Mouse (Mus musculus) forebrain, embryonic 10.5 days (tissue): ENCODE measurements at regions not wholly inside any gene's neighbourhood (a gene's known extent, or its start where the extent isn't known, plus 50 kb on each side); places are given as distances from the start of the nearest gene placed in this dataset.

Source experiments
- DNase-seq: peaks from one replicate; pipeline ENCODE4 v3.0.0-alpha.2; 2017; ENCODE audit warnings: low spot score; ENCODE audit errors: extremely low spot score
- H3K27ac ChIP-seq: fragments of 300-500 bp; sonication (generic); 2 replicates; pipeline ENCODE4 v1.5.1; 2016; ENCODE audit warnings: mild to moderate bottlenecking
- H3K27me3 ChIP-seq: fragments of 300-500 bp; sonication (generic); 2 replicates; pipeline ENCODE4 v1.6.1; 2016; ENCODE audit warnings: mild to moderate bottlenecking; ENCODE audit not compliant: poor library complexity, severe bottlenecking
- H3K36me3 ChIP-seq: fragments of 300-500 bp; sonication (generic); replicated peaks from 2 replicates; pipeline ENCODE4 v1.6.1; 2016; ENCODE audit warnings: mild to moderate bottlenecking, moderate library complexity
- H3K4me1 ChIP-seq: fragments of 300-500 bp; sonication (generic); 2 replicates; pipeline ENCODE4 v1.6.1; 2016
- H3K4me3 ChIP-seq: fragments of 300-500 bp; sonication (generic); 2 replicates; pipeline ENCODE4 v1.5.1; 2016; ENCODE audit warnings: mild to moderate bottlenecking, moderate library complexity
- H3K9me3 ChIP-seq: fragments of 300-500 bp; sonication (generic); 2 replicates; pipeline ENCODE4 v1.6.1; 2016; ENCODE audit warnings: mild to moderate bottlenecking, moderate library complexity
- WGBS: fragments of 180-500 bp; shearing (Covaris S2); methylation state at CpG from one replicate; pipeline ENCODE4 v1.1.7; 2016; 5-methylcytosine and 5-hydroxymethylcytosine counted together

- H3K4me1 ChIP-seq = no peaks in the 10 kb centered on the region
- H3K27ac ChIP-seq = no peak overlapping the region
- H3K4me3 ChIP-seq = no peak overlapping the region
- DNase-seq = no peak
- no peaks in the 10 kb centered on the region for H3K27me3 ChIP-seq
- WGBS = 92% methylated on average over 4 of the region's 4 CpGs
- no peaks in the 10 kb centered on the region for H3K9me3 ChIP-seq
- H3K36me3 ChIP-seq = no peaks in the 10 kb centered on the region
Measured at GRCm38 (mm10) chr14:106393978-106394377, 288.0 kb downstream of the Trim52 start.

GRCm38 (mm10) chr14:106412917-106413558 is 307.0 kb downstream of the Trim52 start:
- H3K9me3 ChIP-seq = no peaks in the 10 kb centered on the region
- no peak for DNase-seq
- WGBS = 91% methylated on average over 2 of the region's 2 CpGs
- H3K36me3 ChIP-seq = no peaks in the 10 kb centered on the region
- H3K4me1 ChIP-seq = no peaks in the 10 kb centered on the region
- H3K27ac ChIP-seq = no peak overlapping the region
- H3K27me3 ChIP-seq = no peaks in the 10 kb centered on the region
- H3K4me3 ChIP-seq = no peak overlapping the region

GRCm38 (mm10) chr14:106424714-106425113 is 318.7 kb downstream of the Trim52 start:
- H3K27ac ChIP-seq = no peak overlapping the region
- no peaks in the 10 kb centered on the region for H3K27me3 ChIP-seq
- no peaks in the 10 kb centered on the region for H3K4me1 ChIP-seq
- no peak for DNase-seq
- H3K9me3 ChIP-seq = no peaks in the 10 kb centered on the region
- H3K4me3 ChIP-seq = no peak overlapping the region
- WGBS = 79% methylated on average over 4 of the region's 4 CpGs
- no peaks in the 10 kb centered on the region for H3K36me3 ChIP-seq

GRCm38 (mm10) chr14:106428594-106428993 is 322.6 kb downstream of the Trim52 start:
- H3K9me3 ChIP-seq = no peaks in the 10 kb centered on the region
- H3K27me3 ChIP-seq = no peaks in the 10 kb centered on the region
- no peaks in the 10 kb centered on the region for H3K4me1 ChIP-seq
- no peak overlapping the region for H3K4me3 ChIP-seq
- no peaks in the 10 kb centered on the region for H3K36me3 ChIP-seq
- WGBS = 77% methylated on average over 2 of the region's 2 CpGs
- no peak overlapping the region for H3K27ac ChIP-seq
- DNase-seq = no peak

- peak; percentile 39 for DNase-seq
- no peaks in the 10 kb centered on the region for H3K9me3 ChIP-seq
- H3K4me3 ChIP-seq = no peak overlapping the region
- H3K36me3 ChIP-seq = no peaks in the 10 kb centered on the region
- H3K27ac ChIP-seq = no peak overlapping the region
- H3K27me3 ChIP-seq = no peaks in the 10 kb centered on the region
- WGBS = 28% methylated on average over 5 of the region's 5 CpGs
- H3K4me1 ChIP-seq = no peaks in the 10 kb centered on the region
Measured at GRCm38 (mm10) chr14:106439282-106439681, 333.3 kb downstream of the Trim52 start.

GRCm38 (mm10) chr14:106489074-106489473 is 383.1 kb downstream of the Trim52 start:
- Histone ChIP-seq H3K36me3 (no peaks in the 10 kb centered on the region), H3K4me1 (no peaks in the 10 kb centered on the region), H3K27me3 (no peaks in the 10 kb centered on the region), H3K9me3 (no peaks in the 10 kb centered on the region), H3K27ac (no peak overlapping the region), H3K4me3 (no peak overlapping the region)
- WGBS = 90% methylated on average over 7 of the region's 7 CpGs
- DNase-seq = no peak

DNA sequence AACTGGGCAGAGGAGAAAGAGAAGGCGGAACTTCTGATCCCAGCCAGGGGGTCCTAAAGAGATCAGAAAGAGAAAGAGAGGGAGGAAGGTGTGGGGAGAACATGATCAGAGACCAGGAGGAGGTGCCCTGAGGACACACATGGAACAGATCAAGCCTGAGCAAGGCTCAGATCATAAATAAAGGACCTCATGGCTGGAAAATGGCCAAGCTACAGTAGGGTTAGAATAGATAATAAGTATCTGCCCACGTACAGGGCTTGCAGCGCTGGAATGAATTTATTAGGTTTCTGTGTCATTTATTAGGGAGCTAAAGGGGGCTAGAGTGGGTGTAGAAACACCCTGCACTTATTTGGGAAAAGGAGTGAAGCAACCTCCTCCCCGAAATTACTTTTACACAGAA is 385.4 kb downstream of the Trim52 start:
- no peaks in the 10 kb centered on the region for H3K27me3 ChIP-seq
- no peak overlapping the region for H3K4me3 ChIP-seq
- H3K4me1 ChIP-seq = no peaks in the 10 kb centered on the region
- DNase-seq = no peak
- H3K27ac ChIP-seq = no peak overlapping the region
- 88% methylated on average over 4 of the region's 4 CpGs for WGBS
- H3K9me3 ChIP-seq = no peaks in the 10 kb centered on the region
- no peaks in the 10 kb centered on the region for H3K36me3 ChIP-seq

GRCm38 (mm10) chr14:106500344-106501135 is 394.5 kb downstream of the Trim52 start:
- no peaks in the 10 kb centered on the region for H3K36me3 ChIP-seq
- no peaks in the 10 kb centered on the region for H3K27me3 ChIP-seq
- H3K4me1 ChIP-seq = no peaks in the 10 kb centered on the region
- H3K9me3 ChIP-seq = no peaks in the 10 kb centered on the region
- H3K4me3 ChIP-seq = no peak overlapping the region
- H3K27ac ChIP-seq = no peak overlapping the region
- WGBS = 43% methylated on average over 19 of the region's 19 CpGs
- DNase-seq = no peak

DNA sequence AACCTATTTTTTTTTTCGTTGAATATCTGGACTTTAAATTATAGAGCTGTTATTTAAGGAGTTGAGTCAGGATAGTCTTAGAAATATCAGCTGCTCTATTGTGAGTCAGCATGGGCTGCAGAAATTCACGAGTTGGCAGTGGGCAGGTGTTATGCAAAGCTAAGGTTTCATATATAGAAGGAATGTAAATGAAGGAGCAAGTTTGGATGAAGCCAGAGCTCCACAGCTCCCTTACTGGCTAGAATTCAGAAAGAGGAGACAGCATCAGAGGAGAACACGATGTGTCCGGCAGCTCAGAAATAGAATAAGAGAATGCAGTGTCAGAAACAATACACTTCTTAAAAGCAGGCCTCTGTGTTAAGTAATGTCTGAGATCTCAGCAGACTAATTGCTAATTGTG is 400.9 kb downstream of the Trim52 start:
- Histone ChIP-seq H3K4me1 (no peaks in the 10 kb centered on the region), H3K27ac (no peak overlapping the region), H3K27me3 (no peaks in the 10 kb centered on the region), H3K9me3 (no peaks in the 10 kb centered on the region), H3K36me3 (no peaks in the 10 kb centered on the region), H3K4me3 (no peak overlapping the region)
- no peak for DNase-seq
- 84% methylated on average over 4 of the region's 4 CpGs for WGBS

DNA sequence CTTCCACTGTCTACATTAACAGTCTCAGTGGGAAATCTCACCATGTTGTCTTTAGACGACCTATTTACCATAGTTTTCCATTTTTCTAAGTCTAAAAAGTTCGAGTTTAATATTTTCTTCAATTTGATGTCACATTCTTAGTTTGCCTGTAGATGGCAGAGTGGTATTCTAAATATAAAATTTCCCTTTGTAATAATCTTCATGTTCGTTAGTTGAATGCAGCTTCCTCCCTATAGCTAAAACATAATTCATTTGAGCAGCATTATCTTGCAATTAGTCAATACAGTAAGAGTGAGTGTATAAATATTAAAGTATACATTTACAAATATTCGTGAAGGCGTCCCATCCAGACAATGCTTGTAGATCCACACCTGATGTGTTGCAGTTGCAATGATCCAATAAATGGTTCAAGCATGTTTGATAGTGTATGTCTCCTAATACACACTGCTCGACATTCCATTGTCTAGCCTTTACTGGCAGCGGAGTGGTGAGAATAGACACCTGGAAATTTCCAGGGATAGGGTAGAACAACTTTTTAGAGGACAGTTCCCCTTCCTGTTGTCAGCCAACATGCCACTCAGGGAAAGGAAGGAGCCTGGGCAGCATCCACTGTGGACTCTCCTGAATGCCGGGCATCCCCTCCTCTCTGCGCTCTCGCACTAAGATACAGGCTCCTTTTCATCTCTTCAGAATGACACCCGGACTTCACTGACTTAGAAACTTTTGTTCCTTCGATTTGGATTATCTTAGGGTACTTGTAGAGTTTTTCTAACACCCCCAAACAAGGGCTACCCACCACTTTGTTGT is 412.8 kb downstream of the Trim52 start:
- Histone ChIP-seq H3K27ac (no peak overlapping the region), H3K4me1 (no peaks in the 10 kb centered on the region), H3K4me3 (no peak overlapping the region), H3K27me3 (no peaks in the 10 kb centered on the region), H3K36me3 (no peaks in the 10 kb centered on the region), H3K9me3 (no peaks in the 10 kb centered on the region)
- 82% methylated on average over 12 of the region's 12 CpGs for WGBS
- no peak for DNase-seq

GRCm38 (mm10) chr14:106520808-106521207 is 414.8 kb downstream of the Trim52 start:
- no peak for DNase-seq
- 90% methylated on average over 8 of the region's 8 CpGs for WGBS
- H3K9me3 ChIP-seq = no peaks in the 10 kb centered on the region
- no peak overlapping the region for H3K27ac ChIP-seq
- H3K4me1 ChIP-seq = no peaks in the 10 kb centered on the region
- H3K27me3 ChIP-seq = no peaks in the 10 kb centered on the region
- H3K36me3 ChIP-seq = no peaks in the 10 kb centered on the region
- H3K4me3 ChIP-seq = no peak overlapping the region

DNA sequence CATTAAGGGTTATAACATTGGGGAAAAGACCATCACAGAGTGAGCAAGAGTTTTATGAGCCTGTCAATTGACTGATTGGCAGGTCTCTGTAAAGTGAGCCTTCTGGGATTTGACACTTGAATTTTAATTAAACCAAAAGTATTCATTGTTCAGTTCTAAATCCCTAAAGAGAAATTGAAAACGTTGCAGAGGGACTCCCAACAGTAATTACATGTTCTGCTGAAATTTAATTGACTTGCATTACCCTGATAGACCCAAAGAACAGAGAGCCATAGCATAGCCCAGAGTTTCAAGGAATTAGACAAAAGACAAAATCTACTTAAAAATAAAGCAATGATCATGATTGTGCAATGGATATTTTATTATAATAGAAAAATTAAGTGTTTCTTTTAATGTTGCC is 444.2 kb downstream of the Trim52 start:
- no peaks in the 10 kb centered on the region for H3K36me3 ChIP-seq
- no peak overlapping the region for H3K4me3 ChIP-seq
- DNase-seq = no peak
- H3K27ac ChIP-seq = no peak overlapping the region
- no peaks in the 10 kb centered on the region for H3K27me3 ChIP-seq
- no peaks in the 10 kb centered on the region for H3K9me3 ChIP-seq
- 16% methylated on average over 1 of the region's 1 CpGs for WGBS
- no peaks in the 10 kb centered on the region for H3K4me1 ChIP-seq

DNA sequence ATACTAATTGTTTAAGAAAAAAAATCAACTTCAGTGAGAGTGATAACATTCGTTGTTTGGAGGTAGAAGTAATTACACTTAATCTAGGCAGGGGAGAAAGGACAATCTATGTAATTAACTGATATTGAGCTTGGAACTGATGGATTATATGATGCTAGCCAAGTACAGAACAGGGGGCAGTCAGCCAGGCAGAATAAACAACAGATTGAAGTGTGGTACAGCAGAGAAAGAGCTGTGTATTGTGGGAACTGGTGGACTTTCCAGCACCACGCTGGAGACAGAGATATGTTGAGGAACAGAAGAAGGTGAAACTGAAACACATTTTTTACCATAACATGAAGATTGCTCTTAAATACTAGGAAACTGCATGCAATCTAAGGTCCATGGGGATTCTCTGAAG is 473.3 kb downstream of the Trim52 start:
- Histone ChIP-seq H3K9me3 (no peaks in the 10 kb centered on the region), H3K4me3 (no peak overlapping the region), H3K27me3 (no peaks in the 10 kb centered on the region), H3K36me3 (no peaks in the 10 kb centered on the region), H3K4me1 (no peaks in the 10 kb centered on the region), H3K27ac (no peak overlapping the region)
- DNase-seq = no peak
- WGBS = 81% methylated on average over 2 of the region's 2 CpGs
